In genomic region chr10:93375771-93376170, GRCm38 (mm10) we compare ENCODE assay signal across 13 mouse cellular contexts.
A peak's percentile ranks its signal among the peaks of the same experiment; 100 is the strongest.
DNase-seq lines count a peak whose midpoint lies in the region; ATAC-seq and TF ChIP-seq lines count a peak whose summit lies in the region.
"Had no signal": no experiment of that assay in that cellular context is flagged by ENCODE, and none has a peak within 500 bp of the region (broad histone marks: within the 10 kb centered on the region; RNA-seq: fewer than 3 reads in every experiment).

No protein-coding gene starts in this region.

- no peak for DNase-seq in gastrocnemius, adult 2 months
- no peak for DNase-seq in gastrocnemius, postnatal 14 days
- no peak for DNase-seq in kidney, adult 8-10 months
- DNase-seq in spleen, adult 2 months (ENCODE audit: low read depth in 1 of 2, low spot score in 2 of 2), result no peak
- DNase-seq in spleen, adult 18-20 months, result no peak
- DNase-seq in thymus, postnatal 10 days (ENCODE audit: low spot score in 2 of 2), result no peak
- DNase-seq: right cerebral cortex, postnatal 14 days had no signal

- H3K36me3 ChIP-seq in kidney, embryonic 14.5 days (ENCODE audit: control insufficient read depth, insufficient read depth, low read length), result no peaks in the 10 kb centered on the region
- no peaks in the 10 kb centered on the region for H3K36me3 ChIP-seq in spleen, adult 2 months (ENCODE audit: control insufficient read depth, insufficient read depth, low read length)
- H3K36me3 ChIP-seq in stomach, embryonic 15.5 days, result no peaks in the 10 kb centered on the region
- H3K36me3 ChIP-seq: G1E; limb, embryonic 12.5 days had no signal

- H3K9ac ChIP-seq in kidney, embryonic 14.5 days (ENCODE audit: low read depth, low read length), result no peak overlapping the region
- H3K9ac ChIP-seq in stomach, embryonic 15.5 days, result no peak overlapping the region
- H3K9ac ChIP-seq: limb, embryonic 12.5 days had no signal

- TF ChIP-seq CTCF in gastrocnemius, adult 2 months (IDR thresholded peaks at IDR 0.05), result no peak
- TF ChIP-seq CTCF in spleen, adult 2 months (IDR thresholded peaks at IDR 0.05; ENCODE audit: extremely low read depth, insufficient read depth, insufficient read length, insufficient replicate concordance), result no peak

- no peaks in the 10 kb centered on the region for H3K4me1 ChIP-seq in kidney, embryonic 14.5 days (ENCODE audit: control insufficient read depth, insufficient read depth, low read length)
- H3K4me1 ChIP-seq in spleen, adult 2 months (ENCODE audit: control insufficient read depth, insufficient read depth, insufficient read length), result peaks cover 7% of the 10 kb centered on the region
- 0 out of 2 replicates have a peak, but pooled peaks cover 2% of the 10 kb centered on the region for H3K4me1 ChIP-seq in stomach, embryonic 15.5 days

- H3K9me3 ChIP-seq in kidney, embryonic 14.5 days (ENCODE audit: control insufficient read depth, low read length), result no peaks in the 10 kb centered on the region
- H3K9me3 ChIP-seq in stomach, embryonic 15.5 days, result no peaks in the 10 kb centered on the region
- H3K9me3 ChIP-seq: G1E had no signal

- ATAC-seq in kidney, embryonic 14.5 days (ENCODE audit: low FRiP score, low TSS enrichment), result no peak
- no peak for ATAC-seq in stomach, embryonic 15.5 days (ENCODE audit: insufficient read depth, low FRiP score, low read depth)
- ATAC-seq: hindbrain, postnatal 0 days; midbrain, embryonic 16.5 days had no signal

- no peak overlapping the region; the same call in 1 of the 2 replicates for H3K4me3 ChIP-seq in gastrocnemius, adult 2 months
- no peak overlapping the region for H3K4me3 ChIP-seq in kidney, embryonic 14.5 days (ENCODE audit: low read length)
- H3K4me3 ChIP-seq in spleen, adult 2 months (ENCODE audit: extremely low read depth, insufficient read depth, insufficient read length), result no peak overlapping the region
- H3K4me3 ChIP-seq in stomach, embryonic 15.5 days (replicated peaks), result no peak overlapping the region
- H3K4me3 ChIP-seq: limb, embryonic 12.5 days had no signal

- 68% methylated on average over 4 of the region's 4 CpGs for WGBS in kidney, embryonic 14.5 days
- WGBS in spleen, adult 2 months, result 71% methylated on average over 4 of the region's 4 CpGs
- 75% methylated on average over 4 of the region's 4 CpGs for WGBS in stomach, embryonic 15.5 days

- H3K27me3 ChIP-seq in kidney, embryonic 14.5 days (ENCODE audit: control insufficient read depth, insufficient read depth, low read length), result no peaks in the 10 kb centered on the region
- H3K27me3 ChIP-seq in spleen, adult 2 months (ENCODE audit: control insufficient read depth, insufficient read depth, low read length), result no peaks in the 10 kb centered on the region
- H3K27me3 ChIP-seq in stomach, embryonic 15.5 days (replicated peaks), result no peaks in the 10 kb centered on the region
- H3K27me3 ChIP-seq: limb, embryonic 12.5 days had no signal

- no peak overlapping the region for H3K4me2 ChIP-seq in kidney, embryonic 14.5 days (replicated peaks; ENCODE audit: low read depth, low read length)
- no peak overlapping the region for H3K4me2 ChIP-seq in stomach, embryonic 15.5 days
- H3K4me2 ChIP-seq: limb, embryonic 12.5 days had no signal

- intact Hi-C loops in gastrocnemius, adult 2 months (cut with DNase I), result loop anchor here (1.0 to 5.0 kb wide), 2 partner anchors 39 to 42 kb away; no protein-coding TSS in a partner anchor
- intact Hi-C loops in gastrocnemius, postnatal 14 days (cut with DNase I; ENCODE audit: low total_unique reads), result no loop called here

- H3K27ac ChIP-seq in gastrocnemius, adult 2 months, result peak overlapping the region; percentile 84
- peak overlapping the region; percentile 71 for H3K27ac ChIP-seq in kidney, embryonic 14.5 days (ENCODE audit: low read depth, low read length)
- peak overlapping the region; percentile 72; the same call in 1 of the 2 replicates for H3K27ac ChIP-seq in spleen, adult 2 months (ENCODE audit: insufficient read depth, low read length)
- H3K27ac ChIP-seq in stomach, embryonic 15.5 days, result peak overlapping the region; percentile 35; the same call in 1 of the 2 replicates
- H3K27ac ChIP-seq: limb, embryonic 12.5 days had no signal

- TF ChIP-seq POLR2A in spleen, adult 2 months (IDR thresholded peaks at IDR 0.05; ENCODE audit: low read depth, low read length), result no peak
